Mouse (Mus musculus): ENCODE data around the gene Arfgap3. TPM values are rescaled to one million over a fixed set of nuclear protein-coding genes. Genes with fewer than 3 reads are reported as not detected.

Arfgap3 gene
- polyA plus RNA-seq, 2 experiments, result 10.1 to 15.3 TPM

DNA sequence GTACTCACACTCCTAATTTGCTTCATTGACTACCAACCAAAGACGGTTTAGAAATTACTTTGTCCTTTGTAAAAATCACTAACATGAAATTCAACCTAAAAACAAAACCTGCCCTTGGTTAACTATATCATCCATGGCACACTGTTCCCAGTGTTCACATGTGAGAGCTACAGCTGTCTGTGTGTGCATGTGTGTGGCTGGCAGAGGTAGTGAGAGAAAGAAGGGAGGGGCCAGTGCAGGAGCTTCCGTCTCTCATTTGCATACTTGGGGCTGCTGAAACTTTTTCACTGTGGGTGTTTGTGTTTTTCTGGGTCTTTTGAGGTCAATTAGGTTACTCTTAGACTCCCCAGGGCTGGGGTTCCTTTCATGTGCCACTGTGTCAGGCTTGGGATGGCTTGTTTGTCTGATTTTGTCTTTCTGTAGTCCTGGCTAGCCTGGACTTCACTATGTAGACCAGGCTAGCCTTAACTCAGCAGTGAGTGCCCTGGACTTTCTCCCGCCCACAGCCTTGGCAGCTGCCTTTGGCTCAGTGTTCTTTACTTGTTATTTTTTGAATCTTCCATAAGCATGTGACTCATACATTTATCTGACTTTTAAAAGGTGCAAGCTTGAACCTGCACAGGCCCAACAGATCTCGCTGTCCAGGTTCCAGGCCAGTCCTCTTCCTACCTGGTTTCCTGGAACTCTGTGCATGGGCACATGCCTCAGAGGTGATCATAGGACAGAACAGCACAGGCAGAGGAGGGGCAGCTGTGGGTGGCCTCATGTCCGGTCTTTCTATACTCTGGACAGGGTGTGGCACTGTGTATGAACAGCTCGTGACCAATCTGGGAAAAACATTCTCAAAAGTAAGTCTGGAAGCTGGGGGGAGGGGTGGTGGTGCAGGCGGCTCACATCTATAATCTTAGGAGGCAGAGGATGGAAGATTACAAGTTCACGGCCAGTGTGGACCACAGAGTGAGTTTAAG, 11.9 kb downstream of the Arfgap3 start:
- Histone ChIP-seq H3K4me2 (ENCODE audit: low read depth) (no peak overlapping the region), H3K9ac (replicated peaks) (no peak overlapping the region), H3K4me1 (replicated peaks; ENCODE audit: control insufficient read depth in 2 of 2, insufficient read depth in 2 of 2, low read length in 1 of 2) (peaks cover 1 to 9% of the 10 kb centered on the region in 2 experiments; a peak in 3 of 4 replicates), H3K9me3 (ENCODE audit: control insufficient read depth, low read length) (no peaks in the 10 kb centered on the region), H3K4me3 (ENCODE audit: insufficient read depth in 1 of 2, low read depth in 2 of 2, low read length in 2 of 2) (no peak overlapping the region), H3K27me3 (ENCODE audit: control insufficient read depth, insufficient read depth, low read length) (no peaks in the 10 kb centered on the region), H3K27ac (no peak overlapping the region), H3K36me3 (replicated peaks; ENCODE audit: control insufficient read depth, insufficient read depth, low read depth) (peaks cover 8% of the 10 kb centered on the region)
- no peak for DNase-seq (ENCODE audit: low read depth in 3 of 3, low spot score in 3 of 3)
- TF ChIP-seq CTCF (IDR thresholded peaks at IDR 0.05; ENCODE audit: low read depth) (no peak), EP300 (IDR thresholded peaks at IDR 0.05; ENCODE audit: low read depth) (no peak)
- WGBS (ENCODE audit: insufficient replicate concordance), result 53% methylated on average over 8 of the region's 8 CpGs
- ATAC-seq (ENCODE audit: insufficient read depth), result no peak

DNA sequence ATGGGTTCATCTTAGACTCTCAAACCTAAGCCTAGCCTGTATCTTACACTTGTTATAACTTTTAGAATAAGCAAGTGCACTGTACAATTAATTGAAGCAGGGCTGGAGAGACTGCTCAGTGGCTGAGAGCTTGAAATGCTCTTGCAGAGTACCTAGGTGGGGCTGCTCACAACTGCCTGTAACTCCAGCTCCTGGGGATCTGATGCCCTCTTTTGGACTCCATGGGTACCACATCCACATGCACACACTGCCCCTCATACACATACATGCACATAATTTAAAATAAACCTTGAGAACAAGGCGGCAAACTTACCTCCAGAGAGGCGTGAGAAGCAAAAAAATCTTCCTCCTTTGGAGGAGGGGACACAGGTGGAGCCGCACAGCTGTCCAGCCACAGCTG, 17.7 kb downstream of the Arfgap3 start:
- no peak for ATAC-seq (ENCODE audit: insufficient read depth)

GRCm38 (mm10) chr15:83328952-83329351, 21.1 kb downstream of the Arfgap3 start:
- 65% methylated on average over 5 of the region's 5 CpGs for WGBS (ENCODE audit: insufficient replicate concordance)
- no peak for ATAC-seq (ENCODE audit: insufficient read depth)
- H3K27me3 ChIP-seq (ENCODE audit: control insufficient read depth, insufficient read depth, low read length), result no peaks in the 10 kb centered on the region
- H3K4me3 ChIP-seq (ENCODE audit: insufficient read depth in 1 of 2, low read depth in 2 of 2, low read length in 2 of 2), result no peak overlapping the region
- H3K36me3 ChIP-seq (replicated peaks; ENCODE audit: control insufficient read depth, insufficient read depth, low read depth), result peaks cover 4% of the 10 kb centered on the region
- no peak overlapping the region for H3K4me2 ChIP-seq (ENCODE audit: low read depth)
- no peak for DNase-seq (ENCODE audit: low read depth in 3 of 3, low spot score in 3 of 3)
- H3K9me3 ChIP-seq (ENCODE audit: control insufficient read depth, low read length), result no peaks in the 10 kb centered on the region
- H3K4me1 ChIP-seq (replicated peaks; ENCODE audit: control insufficient read depth in 2 of 2, insufficient read depth in 2 of 2, low read length in 1 of 2), result no peaks in the 10 kb centered on the region
- no peak for TF ChIP-seq EP300 (IDR thresholded peaks at IDR 0.05; ENCODE audit: low read depth)
- TF ChIP-seq CTCF (IDR thresholded peaks at IDR 0.05; ENCODE audit: low read depth), result no peak
- H3K9ac ChIP-seq (replicated peaks), result no peak overlapping the region
- no peak overlapping the region for H3K27ac ChIP-seq

More for the DNA sequence above, 17.7 kb downstream of the Arfgap3 start:
- Histone ChIP-seq H3K9me3 (ENCODE audit: control insufficient read depth, low read length) (no peaks in the 10 kb centered on the region), H3K27ac (no peak overlapping the region), H3K4me3 (ENCODE audit: insufficient read depth in 1 of 2, low read depth in 2 of 2, low read length in 2 of 2) (no peak overlapping the region), H3K4me2 (ENCODE audit: low read depth) (no peak overlapping the region), H3K36me3 (replicated peaks; ENCODE audit: control insufficient read depth, insufficient read depth, low read depth) (peaks cover 4% of the 10 kb centered on the region), H3K4me1 (replicated peaks; ENCODE audit: control insufficient read depth in 2 of 2, insufficient read depth in 2 of 2, low read length in 1 of 2) (no peaks in the 10 kb centered on the region), H3K27me3 (ENCODE audit: control insufficient read depth, insufficient read depth, low read length) (no peaks in the 10 kb centered on the region), H3K9ac (replicated peaks) (no peak overlapping the region)
- TF ChIP-seq CTCF (IDR thresholded peaks at IDR 0.05; ENCODE audit: low read depth) (peak; percentile 63), EP300 (IDR thresholded peaks at IDR 0.05; ENCODE audit: low read depth) (no peak)
- WGBS (ENCODE audit: insufficient replicate concordance), result 73% methylated on average over 3 of the region's 3 CpGs
- DNase-seq (ENCODE audit: low read depth in 3 of 3, low spot score in 3 of 3), result no peak

GRCm38 (mm10) chr15:83323071-83323470, 27.0 kb downstream of the Arfgap3 start:
- WGBS (ENCODE audit: insufficient replicate concordance), result 92% methylated on average over 2 of the region's 2 CpGs
- Histone ChIP-seq H3K9ac (replicated peaks) (no peak overlapping the region), H3K27me3 (ENCODE audit: control insufficient read depth, insufficient read depth, low read length) (no peaks in the 10 kb centered on the region), H3K4me3 (ENCODE audit: insufficient read depth in 1 of 2, low read depth in 2 of 2, low read length in 2 of 2) (no peak overlapping the region), H3K27ac (no peak overlapping the region), H3K4me1 (replicated peaks; ENCODE audit: control insufficient read depth in 2 of 2, insufficient read depth in 2 of 2, low read length in 1 of 2) (no peaks in the 10 kb centered on the region), H3K9me3 (ENCODE audit: control insufficient read depth, low read length) (no peaks in the 10 kb centered on the region), H3K4me2 (ENCODE audit: low read depth) (no peak overlapping the region), H3K36me3 (replicated peaks; ENCODE audit: control insufficient read depth, insufficient read depth, low read depth) (peaks cover 4% of the 10 kb centered on the region; the same call in 1 of the 2 replicates)
- no peak for TF ChIP-seq EP300 (IDR thresholded peaks at IDR 0.05; ENCODE audit: low read depth)
- TF ChIP-seq CTCF (IDR thresholded peaks at IDR 0.05; ENCODE audit: low read depth), result no peak
- ATAC-seq (ENCODE audit: insufficient read depth) (no peak), DNase-seq (ENCODE audit: low read depth in 3 of 3, low spot score in 3 of 3) (no peak)

DNA sequence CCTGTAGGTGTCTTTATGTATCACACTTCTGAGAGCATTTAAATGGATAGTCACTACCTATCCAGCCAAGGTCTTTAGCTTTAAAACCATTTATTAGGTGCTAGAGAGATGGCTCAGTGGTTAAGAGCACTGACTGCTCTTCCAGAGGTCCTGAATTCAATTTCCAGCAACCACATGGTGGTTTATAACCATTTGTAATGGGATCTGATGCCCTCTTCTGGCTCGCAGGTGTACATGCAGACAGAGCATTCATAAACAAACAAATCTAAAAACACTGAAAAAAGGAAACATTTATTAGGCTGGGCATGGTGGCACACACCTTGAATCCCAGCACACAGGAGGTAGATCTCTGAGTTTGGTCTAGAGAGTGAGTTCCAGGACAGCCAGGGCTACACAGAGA, 35.1 kb downstream of the Arfgap3 start:
- H3K4me3 ChIP-seq (ENCODE audit: insufficient read depth in 1 of 2, low read depth in 2 of 2, low read length in 2 of 2), result no peak overlapping the region
- no peak overlapping the region for H3K4me2 ChIP-seq (ENCODE audit: low read depth)
- H3K27ac ChIP-seq, result no peak overlapping the region
- ATAC-seq (ENCODE audit: insufficient read depth) (no peak), DNase-seq (ENCODE audit: low read depth in 3 of 3, low spot score in 3 of 3) (no peak)
- no peaks in the 10 kb centered on the region for H3K27me3 ChIP-seq (ENCODE audit: control insufficient read depth, insufficient read depth, low read length)
- no peaks in the 10 kb centered on the region for H3K9me3 ChIP-seq (ENCODE audit: control insufficient read depth, low read length)
- no peaks in the 10 kb centered on the region; the same call in 1 of the 2 replicates for H3K36me3 ChIP-seq (replicated peaks; ENCODE audit: control insufficient read depth, insufficient read depth, low read depth)
- H3K9ac ChIP-seq (replicated peaks), result no peak overlapping the region
- no peaks in the 10 kb centered on the region for H3K4me1 ChIP-seq (replicated peaks; ENCODE audit: control insufficient read depth in 2 of 2, insufficient read depth in 2 of 2, low read length in 1 of 2)
- TF ChIP-seq EP300 (IDR thresholded peaks at IDR 0.05; ENCODE audit: low read depth) (no peak), CTCF (IDR thresholded peaks at IDR 0.05; ENCODE audit: low read depth) (peak; percentile 56)
- 61% methylated on average over 1 of the region's 1 CpGs for WGBS (ENCODE audit: insufficient replicate concordance)

Data from liver, embryonic 14.5 days (tissue).